Mouse (Mus musculus) bone marrow macrophage, adult 2 months (primary cell): ENCODE measurements around the gene Hmmr. TPM values are rescaled to one million over a fixed set of nuclear protein-coding genes. Genes with fewer than 3 reads are reported as not detected.
A peak's percentile ranks its signal among the peaks of the same experiment; 100 is the strongest.

Experiments
- H3K27ac ChIP-seq: 2 replicates; pipeline ENCODE4 v1.5.1; 2012; ENCODE audit warnings: low read depth, low read length; ENCODE audit not compliant: insufficient read depth
- H3K4me1 ChIP-seq: 2 replicates; pipeline ENCODE4 v1.6.1; 2012; ENCODE audit warnings: low read length; ENCODE audit not compliant: control insufficient read depth, insufficient read depth
- H3K4me3 ChIP-seq: 2 replicates; pipeline ENCODE4 v1.5.1; 2012; ENCODE audit warnings: mild to moderate bottlenecking, low read length, moderate library complexity; ENCODE audit not compliant: insufficient read depth
- CTCF ChIP-seq: IDR thresholded peaks from 2 replicates; pipeline ENCODE4 v1.5.1; 2012; ENCODE audit warnings: low read depth, mild to moderate bottlenecking, low read length, moderate library complexity
- POLR2A ChIP-seq: IDR thresholded peaks from 2 replicates; pipeline ENCODE4 v1.6.1; 2012; ENCODE audit warnings: mild to moderate bottlenecking, low read depth, low read length, borderline replicate concordance
- polyA plus RNA-seq: library from polyadenylated mRNA; stranded (reverse); fragments of >200 nt; gene quantifications from 2 replicates; pipeline ENCODE4 v1.2.4, GENCODE M21; 2012; ENCODE audit not compliant: missing spikeins, insufficient read depth, insufficient read length

The Hmmr gene
- polyA plus RNA-seq: 18.8 and 19.7 TPM in 2 replicates

- peaks cover 6% of the 10 kb centered on the region for H3K4me1 ChIP-seq
- no peak for TF ChIP-seq CTCF
- no peak for TF ChIP-seq POLR2A
- peak within 1 kb of the TSS; percentile 81 for H3K27ac ChIP-seq
- H3K4me3 ChIP-seq: peak within 1 kb of the TSS; percentile 77
These were observed at the start of gene Hmmr, which contains the start of gene Nudcd2 for GRCm38 (mm10) chr11:40733339-40734174. TSS of gene Hmmr (minus strand) at chr11:40733422. TSS of gene Nudcd2 (plus strand) at chr11:40733667.

- no peaks in the 10 kb centered on the region for H3K4me1 ChIP-seq
- H3K4me3 ChIP-seq: no peak overlapping the region
- no peak overlapping the region for H3K27ac ChIP-seq
- no peak for TF ChIP-seq CTCF
- TF ChIP-seq POLR2A: no peak
These were observed 48.6 kb upstream of the Hmmr start for GRCm38 (mm10) chr11:40781857-40782256.

- no peak for TF ChIP-seq POLR2A
- no peak for TF ChIP-seq CTCF
- Histone ChIP-seq H3K4me1 (no peaks in the 10 kb centered on the region), H3K4me3 (no peak overlapping the region), H3K27ac (no peak overlapping the region)
These were observed 42.4 kb upstream of the Hmmr start for GRCm38 (mm10) chr11:40775315-40776269.

- Histone ChIP-seq H3K27ac (no peak overlapping the region), H3K4me3 (no peak overlapping the region), H3K4me1 (0 out of 2 replicates have a peak, but pooled peaks cover 2% of the 10 kb centered on the region)
- no peak for TF ChIP-seq CTCF
- TF ChIP-seq POLR2A: no peak
These were observed 31.5 kb upstream of the Hmmr start for GRCm38 (mm10) chr11:40764690-40765089.

GRCm38 (mm10) chr11:40763395-40763794 lies 30.2 kb upstream of the Hmmr start:
- Histone ChIP-seq H3K4me3 (no peak overlapping the region), H3K27ac (no peak overlapping the region), H3K4me1 (0 out of 2 replicates have a peak, but pooled peaks cover 2% of the 10 kb centered on the region)
- TF ChIP-seq CTCF (no peak), POLR2A (no peak)

GRCm38 (mm10) chr11:40759896-40760295 lies 26.7 kb upstream of the Hmmr start:
- TF ChIP-seq CTCF (no peak), POLR2A (no peak)
- Histone ChIP-seq H3K27ac (no peak overlapping the region), H3K4me1 (peaks cover 5% of the 10 kb centered on the region), H3K4me3 (no peak overlapping the region)

GRCm38 (mm10) chr11:40755968-40756367 lies 22.7 kb upstream of the Hmmr start:
- TF ChIP-seq POLR2A: no peak
- no peak for TF ChIP-seq CTCF
- Histone ChIP-seq H3K27ac (peak overlapping the region; percentile 68), H3K4me3 (no peak overlapping the region), H3K4me1 (peaks cover 7% of the 10 kb centered on the region)

GRCm38 (mm10) chr11:40755109-40755627 lies 21.9 kb upstream of the Hmmr start, which contains the start of gene Ccng1:
TSS of gene Ccng1 (minus strand) at chr11:40755311.
- H3K4me3 ChIP-seq: peak within 1 kb of the TSS; percentile 78
- no peak for TF ChIP-seq CTCF
- peak; percentile 90 for TF ChIP-seq POLR2A
- H3K4me1 ChIP-seq: peaks cover 7% of the 10 kb centered on the region
- H3K27ac ChIP-seq: peak within 1 kb of the TSS; percentile 68

- H3K4me3 ChIP-seq: peak overlapping the region; percentile 78
- peaks cover 7% of the 10 kb centered on the region for H3K4me1 ChIP-seq
- H3K27ac ChIP-seq: peak overlapping the region; percentile 50
- no peak for TF ChIP-seq POLR2A
These were observed 21.5 kb upstream of the Hmmr start for GRCm38 (mm10) chr11:40754664-40755107.

GRCm38 (mm10) chr11:40753836-40754235 lies 20.6 kb upstream of the Hmmr start:
- Histone ChIP-seq H3K4me1 (peaks cover 7% of the 10 kb centered on the region), H3K27ac (no peak overlapping the region), H3K4me3 (peak overlapping the region; percentile 43; the same call in 1 of the 2 replicates)
- TF ChIP-seq CTCF (no peak), POLR2A (no peak)
